Mouse (Mus musculus): ENCODE measurements around the gene Ms4a13.
"Not testable (repeated sequence)": the region's sequence is repeated elsewhere in the genome, so short reads cannot be mapped to it uniquely, and the experiment has no call there.

The Ms4a13 gene

GRCm38 (mm10) chr19:11196546-11196945 is at the start of gene Ms4a13:
Ms4a13 (minus strand) TSS chr19:11196737.
- no peak for DNase-seq (ENCODE audit: low spot score)

GRCm38 (mm10) chr19:11244230-11244629 is 47.7 kb upstream of the Ms4a13 start:
- DNase-seq (ENCODE audit: low spot score): no peak

GRCm38 (mm10) chr19:11242560-11242959 is 46.0 kb upstream of the Ms4a13 start:
- no peak for DNase-seq (ENCODE audit: low spot score)

GRCm38 (mm10) chr19:11235820-11236219 is 39.3 kb upstream of the Ms4a13 start:
- no peak for DNase-seq (ENCODE audit: low spot score)

GRCm38 (mm10) chr19:11234921-11235735 is 38.6 kb upstream of the Ms4a13 start:
- no peak for DNase-seq (ENCODE audit: low spot score)

- DNase-seq (ENCODE audit: low spot score): no peak
Observed at GRCm38 (mm10) chr19:11234244-11234643, 37.7 kb upstream of the Ms4a13 start.

- DNase-seq (ENCODE audit: low spot score): no peak
Observed at GRCm38 (mm10) chr19:11232348-11232747, 35.8 kb upstream of the Ms4a13 start, which contains the start of gene Ms4a12. Ms4a12 (minus strand) TSS chr19:11232448.

GRCm38 (mm10) chr19:11192552-11192951 is 4.0 kb downstream of the Ms4a13 start:
- DNase-seq (ENCODE audit: low spot score): no peak

GRCm38 (mm10) chr19:11184121-11184520 is 12.4 kb downstream of the Ms4a13 start:
- DNase-seq (ENCODE audit: low spot score): no peak

- no peak for DNase-seq (ENCODE audit: low spot score)
Observed at GRCm38 (mm10) chr19:11177464-11177863, 19.1 kb downstream of the Ms4a13 start.

- no peak for DNase-seq (ENCODE audit: low spot score)
Observed at GRCm38 (mm10) chr19:11165172-11165571, 31.4 kb downstream of the Ms4a13 start, which contains the start of gene 1700025F22Rik. 1700025F22Rik (minus strand) TSS chr19:11165320.

- DNase-seq (ENCODE audit: low spot score): not testable (repeated sequence)
Observed at GRCm38 (mm10) chr19:11157890-11158289, 38.6 kb downstream of the Ms4a13 start.

- no peak for DNase-seq (ENCODE audit: low spot score)
Observed at GRCm38 (mm10) chr19:11135336-11135735, 61.2 kb downstream of the Ms4a13 start.

GRCm38 (mm10) chr19:11134852-11135251 is 61.7 kb downstream of the Ms4a13 start:
- no peak for DNase-seq (ENCODE audit: low spot score)

GRCm38 (mm10) chr19:11130776-11131175 is 65.8 kb downstream of the Ms4a13 start, which contains the start of gene 1700017D01Rik:
1700017D01Rik (minus strand) TSS chr19:11130876.
- DNase-seq (ENCODE audit: low spot score): not testable (repeated sequence)

- DNase-seq (ENCODE audit: low spot score): no peak
Observed at GRCm38 (mm10) chr19:11129702-11130101, 66.8 kb downstream of the Ms4a13 start.

GRCm38 (mm10) chr19:11121016-11121420 is 75.5 kb downstream of the Ms4a13 start:
- not testable (repeated sequence) for DNase-seq (ENCODE audit: low spot score)
